Mouse (Mus musculus): Measurements from ENCODE around the gene Atp6v0a1. TPM values are rescaled to one million over a fixed set of nuclear protein-coding genes. Genes with fewer than 3 reads are reported as not detected.

The Atp6v0a1 gene
- polyA plus RNA-seq (2014; fragmentation: Nextera tagmentation; extraction: Ambion mirVana), result 143 and 152 TPM in 2 replicates

DNA sequence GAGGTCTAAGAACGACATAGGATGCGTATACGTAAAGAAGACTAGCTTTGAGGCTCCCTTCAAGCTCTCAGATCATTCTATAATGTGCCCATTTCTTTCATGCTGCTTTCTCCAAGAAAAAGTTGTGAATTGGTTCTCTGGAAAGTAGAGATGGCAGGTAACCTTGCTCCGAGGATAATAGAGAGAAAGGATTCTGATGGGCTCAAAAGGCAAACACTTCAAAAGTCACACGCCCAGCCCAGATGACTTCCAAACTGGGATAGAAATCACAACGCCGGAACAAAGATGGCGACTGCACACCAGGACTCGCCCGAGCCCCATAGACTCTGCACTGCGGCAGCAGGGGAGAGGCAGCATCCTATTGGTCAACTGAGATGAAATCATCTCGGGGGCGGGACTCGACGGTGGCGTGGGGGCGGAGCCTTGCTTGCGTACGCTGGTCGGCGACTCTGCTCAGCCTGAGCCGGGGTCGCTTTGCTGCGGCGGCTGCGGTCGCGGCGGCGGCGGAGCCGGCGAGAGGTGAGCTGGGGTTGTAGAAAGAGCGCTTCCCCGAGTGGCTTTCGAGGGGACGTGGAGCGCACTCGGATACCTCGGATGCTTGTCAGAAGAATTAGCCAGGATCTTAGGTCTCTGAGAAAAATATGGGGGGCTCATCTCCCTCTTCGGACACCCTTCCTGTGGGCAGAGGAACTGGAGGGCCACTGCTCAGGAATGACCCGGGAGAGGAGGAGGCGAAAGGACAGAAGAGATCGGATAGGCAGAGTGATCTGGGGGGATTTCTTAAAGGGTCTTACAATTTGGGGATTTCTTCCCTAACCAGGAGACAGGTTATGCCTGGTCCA is at the start of gene Atp6v0a1:
Gene Atp6v0a1 (plus strand): TSS at position 407 of the 842 bp plus-strand sequence.
- Histone ChIP-seq H3K27ac (peak within 1 kb of the TSS; percentile 91), H3K4me2 (replicated peaks) (peak within 1 kb of the TSS; percentile 58), H3K9me3 (ENCODE audit: control insufficient read depth, low read length) (no peaks in the 10 kb centered on the region), H3K36me3 (replicated peaks; ENCODE audit: control insufficient read depth, insufficient read depth) (peaks cover 23% of the 10 kb centered on the region), H3K27me3 (ENCODE audit: control insufficient read depth, insufficient read depth, low read length) (no peaks in the 10 kb centered on the region), H3K4me1 (replicated peaks; ENCODE audit: control insufficient read depth, insufficient read depth, low read length) (peaks cover 25% of the 10 kb centered on the region), H3K4me3 (replicated peaks; ENCODE audit: low read length) (peak within 1 kb of the TSS; percentile 64), H3K9ac (peak within 1 kb of the TSS; percentile 81)
- under 1% methylated on average over 44 of the region's 44 CpGs for WGBS
- ATAC-seq (ENCODE audit: low FRiP score), result peak; percentile 100
- DNase-seq (ENCODE audit: low spot score), result peak; percentile 97

DNA sequence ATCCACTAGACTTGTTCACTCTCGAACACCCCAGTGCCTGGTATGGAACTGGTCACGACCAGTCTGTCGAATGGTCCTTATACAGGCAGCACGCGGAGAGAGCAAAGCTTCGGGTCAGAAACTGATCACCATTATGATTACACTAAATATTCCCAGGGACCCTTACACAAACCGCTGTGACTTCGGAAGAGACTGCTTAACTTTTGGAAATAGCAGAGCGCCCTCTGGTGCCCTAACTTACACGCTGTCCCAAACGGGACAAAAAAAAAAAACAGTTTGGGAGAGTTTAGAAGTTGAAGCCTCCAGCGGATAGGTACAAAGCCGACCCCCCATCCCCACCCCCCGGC is 49.8 kb upstream of the Atp6v0a1 start:
- H3K4me2 ChIP-seq (replicated peaks), result peak overlapping the region; percentile 44
- H3K4me3 ChIP-seq (replicated peaks; ENCODE audit: low read length), result peak overlapping the region; percentile 25
- no peak overlapping the region for H3K9ac ChIP-seq
- ATAC-seq (ENCODE audit: low FRiP score) (no peak), DNase-seq (ENCODE audit: low spot score) (peak; percentile 79)
- H3K27ac ChIP-seq, result no peak overlapping the region
- H3K9me3 ChIP-seq (ENCODE audit: control insufficient read depth, low read length), result no peaks in the 10 kb centered on the region
- H3K4me1 ChIP-seq (replicated peaks; ENCODE audit: control insufficient read depth, insufficient read depth, low read length), result peaks cover 11% of the 10 kb centered on the region; the same call in 1 of the 2 replicates
- peaks cover 26% of the 10 kb centered on the region for H3K27me3 ChIP-seq (ENCODE audit: control insufficient read depth, insufficient read depth, low read length)
- H3K36me3 ChIP-seq (replicated peaks; ENCODE audit: control insufficient read depth, insufficient read depth), result no peaks in the 10 kb centered on the region
- WGBS, result 5% methylated on average over 14 of the region's 14 CpGs

DNA sequence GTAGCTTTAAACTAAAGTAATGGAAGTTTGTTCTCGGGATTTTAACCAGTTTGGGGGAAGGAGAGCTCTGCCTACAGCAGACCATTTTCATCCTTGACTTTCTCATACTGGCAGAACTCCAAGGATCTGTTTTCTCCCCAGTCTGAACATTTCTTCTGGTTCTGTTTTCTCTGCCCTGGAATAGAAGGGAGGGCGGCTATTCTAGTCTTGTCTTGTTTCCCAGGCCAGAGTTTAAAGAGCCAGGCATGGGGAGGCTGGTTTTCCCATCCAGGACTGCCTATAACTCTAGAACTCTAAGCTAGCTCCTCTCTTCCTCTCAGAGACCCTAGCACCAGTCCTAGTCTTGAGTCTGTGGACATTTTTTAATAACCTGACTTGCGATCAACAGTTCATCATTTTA is 49.4 kb upstream of the Atp6v0a1 start:
- Histone ChIP-seq H3K27me3 (ENCODE audit: control insufficient read depth, insufficient read depth, low read length) (peaks cover 26% of the 10 kb centered on the region), H3K4me1 (replicated peaks; ENCODE audit: control insufficient read depth, insufficient read depth, low read length) (peaks cover 11% of the 10 kb centered on the region; the same call in 1 of the 2 replicates), H3K9ac (no peak overlapping the region), H3K36me3 (replicated peaks; ENCODE audit: control insufficient read depth, insufficient read depth) (no peaks in the 10 kb centered on the region), H3K27ac (no peak overlapping the region), H3K4me2 (replicated peaks) (no peak overlapping the region), H3K9me3 (ENCODE audit: control insufficient read depth, low read length) (no peaks in the 10 kb centered on the region), H3K4me3 (replicated peaks; ENCODE audit: low read length) (no peak overlapping the region)
- no peak for DNase-seq (ENCODE audit: low spot score)
- WGBS, result 36% methylated on average over 3 of the region's 3 CpGs
- no peak for ATAC-seq (ENCODE audit: low FRiP score)

DNA sequence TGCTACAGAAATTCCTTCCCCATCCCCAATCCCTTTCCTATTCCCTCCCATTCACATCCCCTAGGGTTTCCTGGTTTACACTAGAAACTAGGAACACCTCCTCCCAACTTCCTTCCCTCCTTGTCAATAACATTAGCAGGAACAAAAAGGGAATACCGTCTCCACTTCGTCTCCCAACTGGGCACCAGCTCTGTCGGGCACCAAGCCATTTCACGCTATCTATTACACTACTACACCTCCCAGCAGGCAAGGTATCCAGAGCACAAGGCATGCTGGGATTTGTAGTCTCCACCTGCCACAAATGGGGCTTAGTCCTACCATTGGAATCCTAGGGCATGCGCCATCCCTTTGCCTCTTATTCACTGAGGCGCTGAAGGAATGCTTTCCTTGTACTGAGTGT is 48.7 kb upstream of the Atp6v0a1 start:
- DNase-seq (ENCODE audit: low spot score), result peak; percentile 74
- Histone ChIP-seq H3K4me2 (replicated peaks) (peak overlapping the region; percentile 21), H3K9me3 (ENCODE audit: control insufficient read depth, low read length) (no peaks in the 10 kb centered on the region), H3K4me3 (replicated peaks; ENCODE audit: low read length) (no peak overlapping the region), H3K27ac (no peak overlapping the region), H3K27me3 (ENCODE audit: control insufficient read depth, insufficient read depth, low read length) (peaks cover 26% of the 10 kb centered on the region), H3K4me1 (replicated peaks; ENCODE audit: control insufficient read depth, insufficient read depth, low read length) (peaks cover 11% of the 10 kb centered on the region; the same call in 1 of the 2 replicates), H3K9ac (no peak overlapping the region), H3K36me3 (replicated peaks; ENCODE audit: control insufficient read depth, insufficient read depth) (no peaks in the 10 kb centered on the region)
- WGBS, result 12% methylated on average over 6 of the region's 6 CpGs
- peak; percentile 77; the same call in 1 of the 2 replicates for ATAC-seq (ENCODE audit: low FRiP score)

DNA sequence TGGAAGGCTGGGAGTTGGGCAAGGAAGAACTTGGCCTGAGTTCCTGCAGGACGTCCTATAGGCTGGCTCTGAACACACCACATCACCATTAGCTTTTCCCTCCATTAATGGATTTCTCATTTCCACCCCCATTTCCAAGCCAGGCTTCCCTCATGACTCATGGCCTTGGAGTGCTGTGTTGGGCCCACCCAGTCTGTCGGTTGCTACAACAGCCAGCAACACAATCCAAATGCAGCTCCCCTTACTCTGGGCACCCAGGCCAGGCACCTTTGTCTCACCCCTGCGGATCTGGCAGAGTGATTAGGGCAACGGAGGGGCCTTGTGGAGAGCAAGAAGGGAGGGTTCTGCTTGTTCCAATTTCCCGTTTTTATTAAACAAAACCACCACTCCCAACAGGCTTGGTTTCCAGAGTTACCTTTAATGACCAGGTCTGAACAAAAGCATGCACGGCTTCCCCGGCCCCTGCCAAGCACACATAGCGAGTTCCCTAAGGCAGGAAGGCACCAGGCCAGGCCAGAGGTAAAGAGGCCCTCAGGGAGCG is 46.8 kb upstream of the Atp6v0a1 start:
- H3K9me3 ChIP-seq (ENCODE audit: control insufficient read depth, low read length), result no peaks in the 10 kb centered on the region
- no peak overlapping the region for H3K27ac ChIP-seq
- H3K9ac ChIP-seq, result no peak overlapping the region
- peaks cover 31% of the 10 kb centered on the region for H3K27me3 ChIP-seq (ENCODE audit: control insufficient read depth, insufficient read depth, low read length)
- no peak overlapping the region for H3K4me2 ChIP-seq (replicated peaks)
- no peak overlapping the region for H3K4me3 ChIP-seq (replicated peaks; ENCODE audit: low read length)
- DNase-seq (ENCODE audit: low spot score) (no peak), ATAC-seq (ENCODE audit: low FRiP score) (no peak)
- WGBS, result 68% methylated on average over 9 of the region's 9 CpGs
- H3K4me1 ChIP-seq (replicated peaks; ENCODE audit: control insufficient read depth, insufficient read depth, low read length), result peaks cover 11% of the 10 kb centered on the region; the same call in 1 of the 2 replicates
- no peaks in the 10 kb centered on the region for H3K36me3 ChIP-seq (replicated peaks; ENCODE audit: control insufficient read depth, insufficient read depth)

DNA sequence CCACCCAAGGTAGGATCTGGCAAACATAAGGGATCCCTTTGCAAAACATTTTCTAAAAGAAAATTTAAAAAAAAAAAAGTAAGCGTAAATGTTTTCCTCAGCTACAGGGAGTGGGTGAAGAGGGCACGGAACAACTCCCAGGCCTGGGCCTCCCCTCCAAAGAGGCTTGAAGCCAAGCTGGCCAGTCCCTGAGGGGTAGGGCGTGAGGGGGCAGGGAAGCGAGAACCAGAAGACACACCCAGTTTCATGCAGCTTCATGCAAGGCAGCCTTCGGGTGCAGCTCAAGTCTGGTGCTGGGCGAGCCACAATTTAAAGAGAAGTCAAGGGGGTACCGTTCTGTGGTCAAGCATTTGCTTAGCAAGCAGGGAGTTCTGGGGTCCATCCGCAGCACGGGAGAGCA is 45.6 kb upstream of the Atp6v0a1 start:
- Histone ChIP-seq H3K27ac (no peak overlapping the region), H3K9me3 (ENCODE audit: control insufficient read depth, low read length) (no peaks in the 10 kb centered on the region), H3K36me3 (replicated peaks; ENCODE audit: control insufficient read depth, insufficient read depth) (no peaks in the 10 kb centered on the region), H3K4me2 (replicated peaks) (no peak overlapping the region), H3K4me3 (replicated peaks; ENCODE audit: low read length) (no peak overlapping the region), H3K9ac (no peak overlapping the region), H3K27me3 (ENCODE audit: control insufficient read depth, insufficient read depth, low read length) (peaks cover 31% of the 10 kb centered on the region), H3K4me1 (replicated peaks; ENCODE audit: control insufficient read depth, insufficient read depth, low read length) (peaks cover 8% of the 10 kb centered on the region; the same call in 1 of the 2 replicates)
- 82% methylated on average over 9 of the region's 9 CpGs for WGBS
- no peak for DNase-seq (ENCODE audit: low spot score)
- no peak for ATAC-seq (ENCODE audit: low FRiP score)

DNA sequence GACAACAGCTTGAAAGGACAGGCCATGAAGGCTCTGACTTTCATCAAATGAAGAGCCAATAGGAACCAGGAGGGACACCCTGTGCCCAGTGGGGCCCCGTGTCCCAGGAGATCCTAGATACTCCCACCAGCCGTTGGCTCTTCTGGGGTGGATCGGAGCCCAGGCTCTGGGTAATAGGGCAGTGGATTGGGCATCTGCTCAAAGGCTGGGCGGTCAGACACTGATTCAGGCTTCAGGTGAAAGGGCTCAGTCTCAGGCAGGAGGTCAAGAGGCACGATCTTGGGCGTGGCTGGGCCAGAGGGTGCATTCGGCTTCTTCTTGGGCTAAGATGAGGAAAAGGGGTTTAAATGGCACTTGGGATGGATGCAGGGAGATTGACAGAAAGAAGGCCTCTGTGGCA is 45.1 kb upstream of the Atp6v0a1 start:
- 85% methylated on average over 7 of the region's 7 CpGs for WGBS
- peaks cover 3% of the 10 kb centered on the region; the same call in 1 of the 2 replicates for H3K4me1 ChIP-seq (replicated peaks; ENCODE audit: control insufficient read depth, insufficient read depth, low read length)
- no peak for DNase-seq (ENCODE audit: low spot score)
- H3K9me3 ChIP-seq (ENCODE audit: control insufficient read depth, low read length), result no peaks in the 10 kb centered on the region
- H3K36me3 ChIP-seq (replicated peaks; ENCODE audit: control insufficient read depth, insufficient read depth), result no peaks in the 10 kb centered on the region
- H3K27ac ChIP-seq, result no peak overlapping the region
- H3K4me3 ChIP-seq (replicated peaks; ENCODE audit: low read length), result no peak overlapping the region
- ATAC-seq (ENCODE audit: low FRiP score), result no peak
- H3K4me2 ChIP-seq (replicated peaks), result no peak overlapping the region
- peaks cover 31% of the 10 kb centered on the region for H3K27me3 ChIP-seq (ENCODE audit: control insufficient read depth, insufficient read depth, low read length)
- H3K9ac ChIP-seq, result no peak overlapping the region

DNA sequence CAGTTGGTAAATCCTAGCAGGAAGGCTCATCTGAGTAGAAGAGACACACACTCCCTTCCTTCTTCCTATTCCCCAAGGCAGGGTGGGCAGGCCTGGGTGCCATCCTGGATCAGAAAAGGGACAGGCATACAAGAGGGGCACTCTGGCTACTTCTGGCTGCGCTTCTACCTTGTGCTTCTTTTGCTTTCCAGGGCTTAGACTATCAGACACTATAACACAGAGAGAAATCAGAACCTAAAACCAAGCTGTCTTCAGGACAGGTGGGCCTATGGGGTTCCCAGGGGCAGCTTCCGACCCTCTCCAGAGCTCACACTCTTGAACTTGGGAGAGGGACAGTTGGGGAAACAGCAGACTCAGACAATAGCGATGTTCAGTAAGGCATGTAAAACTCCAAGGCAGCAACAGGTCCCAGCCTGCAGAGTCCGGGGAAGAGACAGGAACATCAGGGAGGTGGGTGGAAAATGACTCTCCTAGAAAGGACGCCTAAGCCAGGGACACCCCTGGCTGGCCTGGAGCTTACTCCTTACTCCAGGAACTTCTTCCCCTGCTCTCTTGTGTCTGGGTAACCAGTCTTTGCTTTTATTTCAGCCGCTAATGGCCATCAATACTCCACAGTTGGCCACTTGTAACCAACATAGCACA is 44.2 kb upstream of the Atp6v0a1 start:
- H3K27ac ChIP-seq, result no peak overlapping the region
- no peaks in the 10 kb centered on the region for H3K36me3 ChIP-seq (replicated peaks; ENCODE audit: control insufficient read depth, insufficient read depth)
- H3K4me2 ChIP-seq (replicated peaks), result no peak overlapping the region
- ATAC-seq (ENCODE audit: low FRiP score) (no peak), DNase-seq (ENCODE audit: low spot score) (no peak)
- peaks cover 32% of the 10 kb centered on the region for H3K27me3 ChIP-seq (ENCODE audit: control insufficient read depth, insufficient read depth, low read length)
- H3K4me3 ChIP-seq (replicated peaks; ENCODE audit: low read length), result no peak overlapping the region
- H3K4me1 ChIP-seq (replicated peaks; ENCODE audit: control insufficient read depth, insufficient read depth, low read length), result no peaks in the 10 kb centered on the region; the same call in 1 of the 2 replicates
- no peak overlapping the region for H3K9ac ChIP-seq
- WGBS, result 82% methylated on average over 6 of the region's 6 CpGs
- no peaks in the 10 kb centered on the region for H3K9me3 ChIP-seq (ENCODE audit: control insufficient read depth, low read length)

DNA sequence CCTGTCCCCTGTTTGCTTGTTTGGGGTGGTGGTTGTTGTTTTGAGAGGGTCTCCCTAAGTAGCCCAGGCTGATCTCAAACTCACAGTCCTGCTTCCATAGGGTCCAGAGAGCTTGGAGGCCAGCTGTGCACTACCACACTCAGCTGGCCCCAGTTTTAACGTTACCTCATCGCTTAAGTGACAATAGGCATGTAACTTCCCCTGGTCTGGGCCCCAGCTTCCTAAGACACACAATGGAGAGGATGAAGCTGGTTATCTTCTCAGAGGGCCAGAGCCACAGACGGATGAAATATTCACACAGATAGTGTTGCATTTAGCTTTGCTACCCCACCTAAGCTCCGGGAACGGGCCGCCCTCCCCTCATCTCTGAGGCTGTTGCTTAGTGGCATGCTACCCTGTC is 43.5 kb upstream of the Atp6v0a1 start:
- WGBS, result 73% methylated on average over 6 of the region's 6 CpGs
- H3K9me3 ChIP-seq (ENCODE audit: control insufficient read depth, low read length), result no peaks in the 10 kb centered on the region
- peaks cover 39% of the 10 kb centered on the region for H3K27me3 ChIP-seq (ENCODE audit: control insufficient read depth, insufficient read depth, low read length)
- no peaks in the 10 kb centered on the region; the same call in 1 of the 2 replicates for H3K4me1 ChIP-seq (replicated peaks; ENCODE audit: control insufficient read depth, insufficient read depth, low read length)
- no peaks in the 10 kb centered on the region for H3K36me3 ChIP-seq (replicated peaks; ENCODE audit: control insufficient read depth, insufficient read depth)
- no peak overlapping the region for H3K4me2 ChIP-seq (replicated peaks)
- H3K4me3 ChIP-seq (replicated peaks; ENCODE audit: low read length), result no peak overlapping the region
- no peak overlapping the region for H3K27ac ChIP-seq
- H3K9ac ChIP-seq, result no peak overlapping the region
- DNase-seq (ENCODE audit: low spot score) (no peak), ATAC-seq (ENCODE audit: low FRiP score) (no peak)

Data from hindbrain, embryonic 14.5 days (tissue).